ENCODE assay signal across 22 mouse cellular contexts in the genomic region with DNA sequence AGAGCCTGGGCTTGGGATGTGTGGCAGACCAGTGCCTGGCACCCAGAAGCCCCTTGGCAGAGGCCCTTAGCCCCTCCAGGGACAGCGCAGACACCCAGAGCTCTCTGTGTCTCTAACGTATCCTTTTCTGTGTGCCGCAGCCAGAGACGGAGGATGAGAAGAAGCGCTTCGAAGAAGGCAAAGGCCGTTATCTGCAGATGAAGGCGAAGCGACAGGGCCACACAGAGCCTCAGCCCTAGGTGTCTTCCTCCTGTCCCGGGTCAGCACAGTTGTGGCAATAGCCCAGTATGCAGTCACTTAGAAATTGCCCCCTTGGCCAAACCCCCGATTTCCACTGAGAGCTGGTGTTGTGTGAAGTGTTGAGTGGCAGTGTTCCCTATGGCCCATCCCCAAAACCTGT. TPM values are rescaled to one million over a fixed set of nuclear protein-coding genes. Genes with fewer than 3 reads are reported as not detected.
DNase-seq lines count a peak whose midpoint lies in the region; ATAC-seq and TF ChIP-seq lines count a peak whose summit lies in the region.
"Had no signal": no experiment of that assay in that cellular context is flagged by ENCODE, and none has a peak within 500 bp of the region (broad histone marks: within the 10 kb centered on the region; RNA-seq: fewer than 3 reads in every experiment).

No protein-coding gene starts in this region.

- ATAC-seq in heart, embryonic 13.5 days (ENCODE audit: extremely low read depth, insufficient number of reproducible peaks, low FRiP score, low TSS enrichment) = no peak
- ATAC-seq in liver, embryonic 12.5 days = no peak
- ATAC-seq in liver, postnatal 0 days = no peak
- no peak for ATAC-seq in embryonic facial prominence, embryonic 15.5 days (ENCODE audit: insufficient number of reproducible peaks, low FRiP score, low TSS enrichment, low read depth)

- H3K4me2 ChIP-seq in heart, embryonic 13.5 days = no peak overlapping the region
- H3K4me2 ChIP-seq in liver, embryonic 12.5 days = no peak overlapping the region
- H3K4me2 ChIP-seq in liver, postnatal 0 days (ENCODE audit: low read depth, low read length) = no peak overlapping the region
- no peak overlapping the region for H3K4me2 ChIP-seq in embryonic facial prominence, embryonic 15.5 days (replicated peaks)
- H3K4me2 ChIP-seq: hindbrain, embryonic 13.5 days; midbrain, embryonic 12.5 days; neural tube, embryonic 12.5 days had no signal

- no peak for TF ChIP-seq EP300 in liver, postnatal 0 days (IDR thresholded peaks at IDR 0.05; ENCODE audit: low read depth)

- H3K4me3 ChIP-seq in cerebellum, adult 2 months (replicated peaks; ENCODE audit: insufficient read depth, low read depth, low read length) = no peak overlapping the region
- H3K4me3 ChIP-seq in heart, embryonic 13.5 days = no peak overlapping the region
- no peak overlapping the region for H3K4me3 ChIP-seq in liver, embryonic 12.5 days
- H3K4me3 ChIP-seq in liver, postnatal 0 days (ENCODE audit: low read depth, low read length) = no peak overlapping the region
- H3K4me3 ChIP-seq in embryonic facial prominence, embryonic 15.5 days (replicated peaks) = no peak overlapping the region
- H3K4me3 ChIP-seq: hindbrain, embryonic 13.5 days; limb, embryonic 12.5 days; midbrain, embryonic 12.5 days; neural tube, embryonic 12.5 days had no signal

- no peak for TF ChIP-seq CTCF in cerebellum, adult 2 months (IDR thresholded peaks at IDR 0.05; ENCODE audit: borderline replicate concordance, insufficient read depth, low read depth, low read length)
- TF ChIP-seq CTCF in liver, postnatal 0 days (IDR thresholded peaks at IDR 0.05; ENCODE audit: low read depth) = no peak

- peak overlapping the region; percentile 58; the same call in 1 of the 2 replicates for H3K9ac ChIP-seq in heart, embryonic 13.5 days
- no peak overlapping the region; the same call in 1 of the 2 replicates for H3K9ac ChIP-seq in liver, embryonic 12.5 days
- no peak overlapping the region for H3K9ac ChIP-seq in liver, postnatal 0 days (replicated peaks)
- H3K9ac ChIP-seq in embryonic facial prominence, embryonic 15.5 days = no peak overlapping the region
- H3K9ac ChIP-seq: hindbrain, embryonic 13.5 days; midbrain, embryonic 12.5 days; neural tube, embryonic 12.5 days had no signal

- H3K27me3 ChIP-seq in cerebellum, adult 2 months (ENCODE audit: control insufficient read depth, insufficient read depth, low read length) = no peaks in the 10 kb centered on the region
- H3K27me3 ChIP-seq in heart, embryonic 13.5 days (replicated peaks) = peaks cover 14% of the 10 kb centered on the region
- peaks cover 54% of the 10 kb centered on the region for H3K27me3 ChIP-seq in liver, embryonic 12.5 days (replicated peaks)
- H3K27me3 ChIP-seq in liver, postnatal 0 days (ENCODE audit: insufficient read depth, low read length) = peaks cover 31% of the 10 kb centered on the region
- H3K27me3 ChIP-seq in embryonic facial prominence, embryonic 15.5 days = peaks cover 7% of the 10 kb centered on the region; the same call in 1 of the 2 replicates

- no peaks in the 10 kb centered on the region for H3K9me3 ChIP-seq in heart, embryonic 13.5 days
- no peaks in the 10 kb centered on the region for H3K9me3 ChIP-seq in liver, embryonic 12.5 days (replicated peaks)
- H3K9me3 ChIP-seq in liver, postnatal 0 days (ENCODE audit: low read length) = no peaks in the 10 kb centered on the region
- H3K9me3 ChIP-seq in embryonic facial prominence, embryonic 15.5 days (replicated peaks) = no peaks in the 10 kb centered on the region
- H3K9me3 ChIP-seq: hindbrain, embryonic 13.5 days; limb, embryonic 12.5 days; midbrain, embryonic 12.5 days; neural tube, embryonic 12.5 days had no signal

- H3K36me3 ChIP-seq in heart, embryonic 13.5 days = peaks cover 16% of the 10 kb centered on the region; the same call in 1 of the 2 replicates
- peaks cover 7% of the 10 kb centered on the region; the same call in 1 of the 2 replicates for H3K36me3 ChIP-seq in liver, embryonic 12.5 days
- H3K36me3 ChIP-seq in liver, postnatal 0 days (replicated peaks; ENCODE audit: insufficient read depth, low read length) = no peaks in the 10 kb centered on the region
- no peaks in the 10 kb centered on the region for H3K36me3 ChIP-seq in embryonic facial prominence, embryonic 15.5 days
- H3K36me3 ChIP-seq: limb, embryonic 12.5 days; midbrain, embryonic 12.5 days; neural tube, embryonic 12.5 days had no signal

- DNase-seq in cerebellum, adult 11 months = peak; percentile 22
- DNase-seq in cerebellum, adult 2 months = no peak
- DNase-seq in heart, postnatal 4 days = no peak
- no peak for DNase-seq in liver, postnatal 0 days
- no peak for DNase-seq in c-Kit-positive CD71-positive TER-119-positive erythroid progenitor cells, embryonic 14.5 days (ENCODE audit: low spot score)
- DNase-seq: adrenal gland, adult 2 months; kidney, adult 18-20 months; right cerebral cortex, postnatal 4 days; thymus, postnatal 25 days had no signal

- 79% methylated on average over 11 of the region's 11 CpGs for WGBS in cerebellum, adult 2 months
- 82% methylated on average over 11 of the region's 11 CpGs for WGBS in heart, embryonic 13.5 days
- WGBS in liver, embryonic 12.5 days (ENCODE audit: insufficient replicate concordance) = 82% methylated on average over 11 of the region's 11 CpGs
- 87% methylated on average over 11 of the region's 11 CpGs for WGBS in liver, postnatal 0 days (ENCODE audit: insufficient replicate concordance)
- WGBS in embryonic facial prominence, embryonic 15.5 days = 89% methylated on average over 11 of the region's 11 CpGs

- no peak overlapping the region for H3K27ac ChIP-seq in cerebellum, adult 2 months (ENCODE audit: insufficient read depth, low read length)
- peak overlapping the region; percentile 93; the same call in 1 of the 2 replicates for H3K27ac ChIP-seq in heart, embryonic 13.5 days (replicated peaks)
- peak overlapping the region; percentile 12; the same call in 1 of the 2 replicates for H3K27ac ChIP-seq in liver, embryonic 12.5 days
- no peak overlapping the region for H3K27ac ChIP-seq in liver, postnatal 0 days (ENCODE audit: low read depth)
- H3K27ac ChIP-seq in embryonic facial prominence, embryonic 15.5 days (replicated peaks) = peak overlapping the region; percentile 92
- H3K27ac ChIP-seq: hindbrain, embryonic 13.5 days; kidney, postnatal 0 days; limb, embryonic 12.5 days; midbrain, embryonic 12.5 days; neural tube, embryonic 12.5 days had no signal

- H3K4me1 ChIP-seq in cerebellum, adult 2 months (ENCODE audit: control insufficient read depth, insufficient read depth, low read length) = peaks cover 53% of the 10 kb centered on the region
- peaks cover 73% of the 10 kb centered on the region for H3K4me1 ChIP-seq in heart, embryonic 13.5 days
- H3K4me1 ChIP-seq in liver, embryonic 12.5 days = peaks cover 35% of the 10 kb centered on the region
- peaks cover 9% of the 10 kb centered on the region for H3K4me1 ChIP-seq in liver, postnatal 0 days (ENCODE audit: insufficient read depth)
- H3K4me1 ChIP-seq in embryonic facial prominence, embryonic 15.5 days = peaks cover 73% of the 10 kb centered on the region

- TF ChIP-seq POLR2A in cerebellum, adult 2 months (IDR thresholded peaks at IDR 0.05; ENCODE audit: borderline replicate concordance, insufficient read depth, low read length) = no peak

RNA-seq across cellular contexts. Expression of a gene that starts 2.7 kb away (rescaled TPM):
- 29.9 and 31.4 TPM in 2 replicates for polyA plus RNA-seq in cerebellum, adult 2 months (2012; rRNA removed)
- polyA plus RNA-seq in heart, embryonic 13.5 days (2015; fragmentation: Nextera tagmentation; extraction: Ambion mirVana) = 9.2 and 9.6 TPM in 2 replicates
- 10 to 100 TPM; 30.1 to 30.6 TPM for total RNA-seq in heart, postnatal 4 days (2021)
- polyA plus RNA-seq in liver, embryonic 12.5 days (2016; fragmentation: Nextera tagmentation; extraction: Ambion mirVana) = 2.1 and 2.4 TPM in 2 replicates
- polyA plus RNA-seq in liver, postnatal 0 days (2015; fragmentation: Nextera tagmentation; extraction: Ambion mirVana) = 0.47 and 0.58 TPM in 2 replicates
- polyA plus RNA-seq in embryonic facial prominence, embryonic 15.5 days (2015; fragmentation: Nextera tagmentation; extraction: Ambion mirVana) = 29.0 and 35.7 TPM in 2 replicates
- total RNA-seq: granulocyte monocyte progenitor cell, adult 5-6 weeks had no signal

RNA-seq across cellular contexts. Expression of a gene that starts 20.1 kb away (rescaled TPM):
- polyA plus RNA-seq in cerebellum, adult 2 months (2012; rRNA removed) = 55.1 and 62.7 TPM in 2 replicates
- not detected in 2 replicates for polyA plus RNA-seq in heart, embryonic 13.5 days (2015; fragmentation: Nextera tagmentation; extraction: Ambion mirVana)
- not detected for total RNA-seq in heart, postnatal 4 days (2021)
- not detected in 2 replicates for polyA plus RNA-seq in liver, embryonic 12.5 days (2016; fragmentation: Nextera tagmentation; extraction: Ambion mirVana)
- polyA plus RNA-seq in liver, postnatal 0 days (2015; fragmentation: Nextera tagmentation; extraction: Ambion mirVana) = not detected in 2 replicates
- polyA plus RNA-seq in embryonic facial prominence, embryonic 15.5 days (2015; fragmentation: Nextera tagmentation; extraction: Ambion mirVana) = not detected in 2 replicates
- total RNA-seq: adrenal gland, adult 2 months; gastrocnemius, adult 18-20 months; granulocyte monocyte progenitor cell, adult 5-6 weeks; layer of hippocampus, postnatal 14 days; megakaryocyte progenitor cell, adult 5-6 weeks had no signal
- polyA plus RNA-seq: adrenal gland, adult 2 months; kidney, postnatal 0 days; limb, embryonic 12.5 days; lung, postnatal 0 days had no signal

RNA-seq across cellular contexts. Expression of a gene that starts 25.7 kb away (rescaled TPM):
- 160 and 188 TPM in 2 replicates for polyA plus RNA-seq in cerebellum, adult 2 months (2012; rRNA removed)
- 16.8 and 19.7 TPM in 2 replicates for polyA plus RNA-seq in heart, embryonic 13.5 days (2015; fragmentation: Nextera tagmentation; extraction: Ambion mirVana)
- 10 to 100 TPM; 32.1 to 33.3 TPM for total RNA-seq in heart, postnatal 4 days (2021)
- 11.8 and 14.4 TPM in 2 replicates for polyA plus RNA-seq in liver, embryonic 12.5 days (2016; fragmentation: Nextera tagmentation; extraction: Ambion mirVana)
- polyA plus RNA-seq in liver, postnatal 0 days (2015; fragmentation: Nextera tagmentation; extraction: Ambion mirVana) = 5.9 and 6.9 TPM in 2 replicates
- 23.5 and 26.7 TPM in 2 replicates for polyA plus RNA-seq in embryonic facial prominence, embryonic 15.5 days (2015; fragmentation: Nextera tagmentation; extraction: Ambion mirVana)

RNA-seq across cellular contexts. Expression of a gene that starts 47.5 kb away (rescaled TPM):
- polyA plus RNA-seq in cerebellum, adult 2 months (2012; rRNA removed) = 7.2 and 11.8 TPM in 2 replicates
- 71.2 and 73.2 TPM in 2 replicates for polyA plus RNA-seq in heart, embryonic 13.5 days (2015; fragmentation: Nextera tagmentation; extraction: Ambion mirVana)
- total RNA-seq in heart, postnatal 4 days (2021) = 100 to 1,000 TPM; 105 to 116 TPM
- polyA plus RNA-seq in liver, embryonic 12.5 days (2016; fragmentation: Nextera tagmentation; extraction: Ambion mirVana) = 0.26 and 0.42 TPM in 2 replicates
- polyA plus RNA-seq in liver, postnatal 0 days (2015; fragmentation: Nextera tagmentation; extraction: Ambion mirVana) = 0.13 TPM in 1 of 2 replicates, not detected in the other
- polyA plus RNA-seq in embryonic facial prominence, embryonic 15.5 days (2015; fragmentation: Nextera tagmentation; extraction: Ambion mirVana) = 0.23 and 0.72 TPM in 2 replicates
- total RNA-seq: gastrocnemius, adult 18-20 months; granulocyte monocyte progenitor cell, adult 5-6 weeks had no signal

RNA-seq across cellular contexts. Expression of a gene that starts 54.2 kb away (rescaled TPM):
- 162 and 187 TPM in 2 replicates for polyA plus RNA-seq in cerebellum, adult 2 months (2012; rRNA removed)
- polyA plus RNA-seq in heart, embryonic 13.5 days (2015; fragmentation: Nextera tagmentation; extraction: Ambion mirVana) = 226 and 250 TPM in 2 replicates
- 100 to 1,000 TPM; 312 to 319 TPM for total RNA-seq in heart, postnatal 4 days (2021)
- 385 and 404 TPM in 2 replicates for polyA plus RNA-seq in liver, embryonic 12.5 days (2016; fragmentation: Nextera tagmentation; extraction: Ambion mirVana)
- 207 and 213 TPM in 2 replicates for polyA plus RNA-seq in liver, postnatal 0 days (2015; fragmentation: Nextera tagmentation; extraction: Ambion mirVana)
- 342 and 365 TPM in 2 replicates for polyA plus RNA-seq in embryonic facial prominence, embryonic 15.5 days (2015; fragmentation: Nextera tagmentation; extraction: Ambion mirVana)

Comparison
In these comparisons a context has a peak if more than half of its experiments do, and no peak if none do; other contexts are left out.
1. H3K27ac ChIP-seq: peak in heart, embryonic 13.5 days (single experiment), liver, embryonic 12.5 days (single experiment) and embryonic facial prominence, embryonic 15.5 days (single experiment); none in cerebellum, adult 2 months (single experiment) and liver, postnatal 0 days (single experiment).
2. RNA of a gene that starts 20.1 kb away (polyA plus RNA-seq): 55.1 to 62.7 TPM in cerebellum, adult 2 months; not detected in heart, embryonic 13.5 days, not detected in liver, embryonic 12.5 days, not detected in liver, postnatal 0 days and not detected in embryonic facial prominence, embryonic 15.5 days; every median in the first group is over 10 times any median in the second.